8 mouse cellular contexts compared by ENCODE assay signal in the genomic region with DNA sequence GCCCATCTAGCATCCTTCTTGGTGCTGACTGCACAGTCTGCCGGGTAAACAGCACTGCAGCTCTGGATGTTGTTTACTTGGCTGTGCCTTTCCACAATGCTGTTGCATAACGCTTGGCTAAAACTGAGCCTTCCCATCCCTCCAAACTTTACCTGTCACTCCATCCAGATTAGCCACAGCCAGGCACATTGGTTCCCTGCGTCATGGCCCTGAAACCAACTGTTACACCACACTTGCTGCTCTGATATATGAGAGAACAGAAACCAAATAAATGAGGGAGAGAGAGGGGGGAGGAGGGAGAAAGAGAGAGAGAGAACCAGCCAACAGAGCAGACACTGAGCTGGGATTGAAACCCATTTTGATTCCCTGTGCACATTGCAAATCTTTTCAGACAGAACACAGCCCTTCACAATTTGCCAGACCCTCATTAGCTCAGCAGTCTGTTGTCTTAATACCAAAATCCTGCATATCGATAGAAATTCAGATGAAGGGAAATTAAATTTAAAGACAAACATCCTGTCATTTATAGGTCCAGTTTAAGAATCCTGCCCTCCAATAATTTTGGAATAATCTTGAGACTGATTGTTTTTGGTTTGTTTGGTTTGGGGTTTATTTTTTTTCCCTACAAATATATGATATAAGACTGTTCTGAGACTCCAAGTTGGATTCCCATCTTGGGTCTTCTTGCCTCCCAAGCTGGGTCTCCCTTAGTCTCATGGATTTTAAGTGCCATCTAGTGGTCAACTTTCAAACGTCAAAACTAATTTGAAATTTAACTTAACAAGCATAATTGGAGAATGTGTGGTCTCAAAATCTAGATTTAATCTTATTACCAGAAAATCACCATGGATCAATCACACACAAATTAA.
A peak's percentile ranks its signal among the peaks of the same experiment; 100 is the strongest.
DNase-seq lines count a peak whose midpoint lies in the region; ATAC-seq and TF ChIP-seq lines count a peak whose summit lies in the region.

No protein-coding gene starts in this region.

- H3K4me3 ChIP-seq in lung, embryonic 14.5 days (ENCODE audit: low read depth, low read length) = no peak overlapping the region
- no peak overlapping the region for H3K4me3 ChIP-seq in midbrain, postnatal 0 days (ENCODE audit: low read depth, low read length)

- H3K9ac ChIP-seq in lung, embryonic 14.5 days = no peak overlapping the region
- no peak overlapping the region for H3K9ac ChIP-seq in midbrain, postnatal 0 days (replicated peaks; ENCODE audit: low read length, poor library complexity, severe bottlenecking)

- no peaks in the 10 kb centered on the region for H3K36me3 ChIP-seq in lung, embryonic 14.5 days (ENCODE audit: insufficient read depth)
- no peaks in the 10 kb centered on the region for H3K36me3 ChIP-seq in midbrain, postnatal 0 days (ENCODE audit: insufficient read depth, low read length)

- ATAC-seq in lung, embryonic 14.5 days (ENCODE audit: insufficient read depth) = peak; percentile 60
- no peak for ATAC-seq in midbrain, postnatal 0 days (ENCODE audit: low FRiP score)

- H3K27ac ChIP-seq in lung, embryonic 14.5 days (ENCODE audit: low read depth) = no peak overlapping the region
- no peak overlapping the region for H3K27ac ChIP-seq in midbrain, postnatal 0 days (ENCODE audit: low read depth, low read length)

- H3K4me2 ChIP-seq in lung, embryonic 14.5 days = no peak overlapping the region
- no peak overlapping the region for H3K4me2 ChIP-seq in midbrain, postnatal 0 days (ENCODE audit: low read depth, low read length, poor library complexity, severe bottlenecking)

- TF ChIP-seq CTCF in lung, embryonic 14.5 days (IDR thresholded peaks at IDR 0.05; ENCODE audit: low read depth) = peak; percentile 68
- TF ChIP-seq CTCF in midbrain, postnatal 0 days (IDR thresholded peaks at IDR 0.05) = peak; percentile 85

- 48% methylated on average over 5 of the region's 5 CpGs for WGBS in lung, embryonic 14.5 days
- WGBS in midbrain, postnatal 0 days = 46% methylated on average over 5 of the region's 5 CpGs

- no peaks in the 10 kb centered on the region for H3K9me3 ChIP-seq in lung, embryonic 14.5 days (ENCODE audit: low read depth, low read length)
- no peaks in the 10 kb centered on the region for H3K9me3 ChIP-seq in midbrain, postnatal 0 days (ENCODE audit: low read length)

- no peaks in the 10 kb centered on the region for H3K27me3 ChIP-seq in lung, embryonic 14.5 days (ENCODE audit: insufficient read depth, low read length)
- no peaks in the 10 kb centered on the region for H3K27me3 ChIP-seq in midbrain, postnatal 0 days (ENCODE audit: insufficient read depth, low read length)

- no peaks in the 10 kb centered on the region for H3K4me1 ChIP-seq in lung, embryonic 14.5 days (ENCODE audit: insufficient read depth)
- no peaks in the 10 kb centered on the region for H3K4me1 ChIP-seq in midbrain, postnatal 0 days (ENCODE audit: insufficient read depth, low read length)

- intact Hi-C loops in heart, postnatal 36 days (cut with DNase I) = loop anchor here (10.0 kb wide), 1 partner anchor 394 kb away; no protein-coding TSS in a partner anchor

- DNase-seq in adrenal gland, adult 2 months = peak; percentile 24
- DNase-seq in adrenal gland, postnatal 4 days (ENCODE audit: low spot score in 2 of 2) = no peak
- peak; percentile 85 for DNase-seq in lung, embryonic 14.5 days
- DNase-seq in lung, postnatal 14 days = no peak
- peak; percentile 62 for DNase-seq in forelimb bud, embryonic 11.5 days (ENCODE audit: low read depth, low spot score)
- DNase-seq in midbrain, postnatal 0 days (ENCODE audit: low spot score) = peak; percentile 88
- no peak for DNase-seq in heart, postnatal 36 days
- DNase-seq in thymus, postnatal 25 days = no peak

Comparison
In these comparisons a context has a peak if more than half of its experiments do, and no peak if none do; other contexts are left out.
1. DNase-seq: peak in adrenal gland, adult 2 months (single experiment), lung, embryonic 14.5 days (single experiment), forelimb bud, embryonic 11.5 days (single experiment) and midbrain, postnatal 0 days (single experiment); none in adrenal gland, postnatal 4 days (0 of 2), lung, postnatal 14 days (single experiment), heart, postnatal 36 days (0 of 2) and thymus, postnatal 25 days (single experiment).